Mouse (Mus musculus) heart, adult 18-20 months (tissue): ENCODE data around the gene Cenpx. TPM values are rescaled to one million over a fixed set of nuclear protein-coding genes. Genes with fewer than 3 reads are reported as not detected.

ENCODE experiments used
- DNase-seq, 2 experiments: peaks; one replicate each; pipeline ENCODE4 v3.0.0; 2021 to 2022; ENCODE audit warnings: mixed read lengths in 1 of 2
- total RNA-seq, 2 experiments: library from RNA; stranded (reverse); gene quantifications; 2 replicates each; pipeline ENCODE4 v1.2.3; 2021

Cenpx gene
- total RNA-seq, 2 experiments from 2014 or later: 32.5 to 34.2 TPM

GRCm38 (mm10) chr11:120661076-120661460, 52.5 kb downstream of the Cenpx start, which contains the start of gene Notum:
Notum (minus strand) TSS chr11:120661175.
- DNase-seq: no peak

Other genes starting within 250 kb of the Cenpx start
- 10 to 100 TPM; 10.1 to 12.0 TPM for gene Arl16, start 246.1 kb downstream of the Cenpx start, total RNA-seq
- gene Mrpl12, start 229.1 kb downstream of the Cenpx start, total RNA-seq: 100 to 1,000 TPM; 245 to 267 TPM
- 10 to 100 TPM; 15.4 to 15.9 TPM for gene Slc25a10, start 221.9 kb downstream of the Cenpx start, total RNA-seq
- gene Gcgr, start 183.0 kb downstream of the Cenpx start, total RNA-seq: under 1 TPM; 0.93 to 0.94 TPM
- gene Mcrip1, start 164.0 kb downstream of the Cenpx start, total RNA-seq: 10 to 100 TPM; 39.1 to 44.1 TPM
- gene Ppp1r27, start 162.6 kb downstream of the Cenpx start, total RNA-seq: under 1 TPM in 1 of 2 experiments, not detected in 1; 0.35 TPM
- 100 to 1,000 TPM; 230 TPM for gene P4hb, start 140.5 kb downstream of the Cenpx start, total RNA-seq
- 100 to 1,000 TPM; 133 to 144 TPM for gene Arhgdia, start 132.1 kb downstream of the Cenpx start, total RNA-seq
- gene Alyref, start 115.4 kb downstream of the Cenpx start, total RNA-seq: 10 to 100 TPM; 44.1 to 46.9 TPM
- 10 to 100 TPM; 84.4 to 89.0 TPM for gene Anapc11, start 115.3 kb downstream of the Cenpx start, total RNA-seq
- gene Npb, start 105.3 kb downstream of the Cenpx start, total RNA-seq: not detected
- gene Pcyt2, start 95.8 kb downstream of the Cenpx start, total RNA-seq: 10 to 100 TPM; 47.2 to 51.2 TPM
- gene Sirt7, start 88.5 kb downstream of the Cenpx start, total RNA-seq: 1 to 10 TPM; 6.9 to 8.9 TPM
- 10 to 100 TPM; 33.7 to 35.7 TPM for gene Mafg, start 80.1 kb downstream of the Cenpx start, total RNA-seq
- 1 to 10 TPM; 1.1 to 1.3 TPM for gene Pycr1, start 70.0 kb downstream of the Cenpx start, total RNA-seq
- gene Myadml2, start 65.6 kb downstream of the Cenpx start, total RNA-seq: 10 to 100 TPM; 77.0 to 81.2 TPM
- under 1 TPM in 1 of 2 experiments, not detected in 1; 0.33 TPM for gene Notum, start 52.6 kb downstream of the Cenpx start, total RNA-seq
- gene Aspscr1, start 40.8 kb downstream of the Cenpx start, total RNA-seq: 10 to 100 TPM; 28.5 to 31.3 TPM
- 1 to 10 TPM; 3.8 to 4.3 TPM for gene Lrrc45, start 187 bp upstream of the Cenpx start, total RNA-seq
- 1 to 10 TPM; 1.1 to 1.3 TPM for gene Rac3, start 7.7 kb upstream of the Cenpx start, total RNA-seq
- gene Dcxr, start 13.5 kb upstream of the Cenpx start, total RNA-seq: 10 to 100 TPM; 16.6 to 16.7 TPM
- gene Cbr2, start 18.4 kb upstream of the Cenpx start, total RNA-seq: 10 to 100 TPM; 20.9 to 82.2 TPM
- gene Hmga1b, start 49.1 kb upstream of the Cenpx start, total RNA-seq: 10 to 100 TPM; 23.6 to 49.8 TPM
- 10 to 100 TPM; 11.4 to 11.5 TPM for gene Rfng, start 70.5 kb upstream of the Cenpx start, total RNA-seq
- gene Gps1, start 70.5 kb upstream of the Cenpx start, total RNA-seq: 10 to 100 TPM; 54.8 to 55.9 TPM
- gene Dus1l, start 82.7 kb upstream of the Cenpx start, total RNA-seq: 10 to 100 TPM; 22.4 to 30.3 TPM
- gene Fasn, start 110.8 kb upstream of the Cenpx start, total RNA-seq: 100 to 1,000 TPM in 1 of 2 experiments, 10 to 100 TPM in 1; 41.4 to 258 TPM
- under 1 TPM; 0.65 to 0.77 TPM for gene Ccdc57, start 219.1 kb upstream of the Cenpx start, total RNA-seq
- under 1 TPM; 0.77 to 0.87 TPM for gene Slc16a3, start 234.7 kb upstream of the Cenpx start, total RNA-seq